Mouse (Mus musculus) macrophage (primary cell): ENCODE results near the gene Kcne1. TPM values are rescaled to one million over a fixed set of nuclear protein-coding genes. Genes with fewer than 3 reads are reported as not detected.

Experiments used
- H3K27ac ChIP-seq: fragments of 350-480 bp; formaldehyde crosslinking; 2 replicates; pipeline ENCODE4 v1.9.0; 2021
- H3K36me3 ChIP-seq: fragments of 350-480 bp; formaldehyde crosslinking; 2 replicates; pipeline ENCODE4 v1.9.0; 2021; ENCODE audit errors: inconsistent target
- H3K4me3 ChIP-seq: fragments of 350-480 bp; formaldehyde crosslinking; 2 replicates; pipeline ENCODE4 v1.9.0; 2021; ENCODE audit errors: inconsistent target
- H3K79me2 ChIP-seq: fragments of 350-480 bp; formaldehyde crosslinking; 2 replicates; pipeline ENCODE4 v1.9.0; 2021; ENCODE audit errors: inconsistent target
- WGBS: methylation state at CpG from one replicate; pipeline ENCODE4 v1.1.7; 2026; ENCODE audit warnings: inconsistent platforms; ENCODE audit not compliant: missing documents; 5-methylcytosine and 5-hydroxymethylcytosine counted together
- polyA plus RNA-seq: library from polyadenylated mRNA; stranded (reverse); fragments of 250-400 nt; gene quantifications from 3 replicates; pipeline ENCODE4 v1.2.4, GENCODE M21; 2018; ENCODE audit warnings: inconsistent platforms
- total RNA-seq, 78 experiments: library from RNA; depleted of rRNA; stranded (reverse); fragments of 250-400 nt; gene quantifications; 1 replicate in 9 of 78; 2 replicates in 24 of 78; 3 replicates in 43 of 78; 4 replicates in 2 of 78; pipeline ENCODE4 v1.2.4; 2018; ENCODE audit warnings: inconsistent platforms in 56 of 78

Kcne1 gene
- not detected for total RNA-seq (2018; cell fraction: chromatin; rRNA removed)
- total RNA-seq (2018; cell fraction: cytosol; rRNA removed) = not detected
- total RNA-seq (2018; cell fraction: nucleus; rRNA removed) = not detected
- polyA plus RNA-seq = not detected in 3 replicates

GRCm38 (mm10) chr16:92359229-92359628 lies at the start of gene Kcne1:
Gene Kcne1 (minus strand): TSS chr16:92359468.
- Histone ChIP-seq H3K36me3 (no peaks in the 10 kb centered on the region), H3K4me3 (no peak within 1 kb of the TSS), H3K27ac (no peak within 1 kb of the TSS), H3K79me2 (no peaks in the 10 kb centered on the region)
- 78% methylated on average over 9 of the region's 9 CpGs for WGBS

DNA sequence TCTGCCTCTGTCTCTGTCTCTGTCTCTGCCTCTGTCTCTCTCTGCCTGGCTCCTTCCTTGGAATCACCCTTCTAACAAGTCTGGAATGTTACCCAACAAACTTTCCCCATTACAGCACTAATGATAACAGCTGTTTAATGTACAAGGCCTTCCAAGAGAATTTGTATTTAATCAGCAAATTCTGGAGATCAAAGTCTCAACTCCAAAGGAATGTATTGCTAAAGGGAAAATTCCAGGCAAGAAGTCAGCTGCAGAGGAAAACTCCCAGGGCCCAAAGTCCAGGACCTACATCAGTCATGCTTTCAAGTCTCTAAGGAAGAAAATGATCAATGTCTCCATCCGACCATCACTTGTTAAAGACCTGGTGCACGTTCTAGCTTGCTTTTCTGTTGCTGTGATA lies 48.6 kb upstream of the Kcne1 start:
- no peak overlapping the region for H3K4me3 ChIP-seq
- H3K36me3 ChIP-seq = no peaks in the 10 kb centered on the region
- WGBS = 98% methylated on average over 2 of the region's 2 CpGs
- no peak overlapping the region for H3K27ac ChIP-seq
- H3K79me2 ChIP-seq = no peaks in the 10 kb centered on the region

DNA sequence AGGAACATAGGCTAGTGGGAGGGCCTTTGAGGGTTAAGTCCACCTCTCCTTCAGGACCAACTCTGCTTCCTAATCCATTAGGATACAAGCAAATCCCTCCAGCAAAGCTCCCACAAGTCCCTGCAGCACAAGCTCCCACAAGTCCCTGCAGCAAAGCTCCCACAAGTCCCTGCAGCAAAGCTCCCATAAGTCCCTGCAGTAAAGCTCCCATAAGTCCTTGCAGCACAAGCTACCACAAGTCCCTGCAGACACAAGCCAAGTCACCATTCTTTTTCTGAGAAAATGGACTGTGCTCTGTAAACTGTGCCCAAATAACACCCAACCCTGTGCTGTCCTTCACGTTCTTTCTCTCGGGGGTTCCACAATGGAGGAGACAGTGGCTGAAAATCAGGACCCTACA lies 44.9 kb upstream of the Kcne1 start:
- no peak overlapping the region for H3K4me3 ChIP-seq
- no peak overlapping the region for H3K27ac ChIP-seq
- 96% methylated on average over 2 of the region's 2 CpGs for WGBS
- no peaks in the 10 kb centered on the region for H3K79me2 ChIP-seq
- H3K36me3 ChIP-seq = no peaks in the 10 kb centered on the region

GRCm38 (mm10) chr16:92403069-92403468 lies 43.8 kb upstream of the Kcne1 start:
- no peak overlapping the region for H3K27ac ChIP-seq
- no peaks in the 10 kb centered on the region for H3K36me3 ChIP-seq
- no peaks in the 10 kb centered on the region for H3K79me2 ChIP-seq
- H3K4me3 ChIP-seq = no peak overlapping the region
- 91% methylated on average over 10 of the region's 10 CpGs for WGBS

GRCm38 (mm10) chr16:92402216-92402615 lies 42.9 kb upstream of the Kcne1 start:
- no peaks in the 10 kb centered on the region for H3K79me2 ChIP-seq
- no peak overlapping the region for H3K4me3 ChIP-seq
- H3K36me3 ChIP-seq = no peaks in the 10 kb centered on the region
- 88% methylated on average over 8 of the region's 8 CpGs for WGBS
- no peak overlapping the region for H3K27ac ChIP-seq

DNA sequence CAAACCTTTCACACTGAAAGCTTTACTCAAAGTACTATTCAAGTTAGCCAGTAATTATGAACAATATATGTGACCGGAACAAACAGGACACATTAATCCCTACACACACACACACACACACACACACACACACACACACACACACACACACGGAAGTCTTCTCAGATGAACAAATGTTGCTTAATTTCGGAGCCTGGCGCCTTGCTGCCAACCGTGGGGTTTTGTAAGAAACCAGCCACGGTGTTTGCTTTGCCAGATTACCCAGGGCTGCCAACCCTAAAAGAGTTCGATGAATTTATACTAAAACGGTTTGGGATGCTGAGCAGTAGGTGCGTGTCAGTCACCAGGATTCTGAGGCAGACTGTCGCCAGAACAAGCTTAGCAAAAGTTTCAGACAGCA lies 41.9 kb upstream of the Kcne1 start:
- Histone ChIP-seq H3K36me3 (peaks cover 6% of the 10 kb centered on the region; the same call in 1 of the 2 replicates), H3K79me2 (no peaks in the 10 kb centered on the region), H3K4me3 (no peak overlapping the region), H3K27ac (no peak overlapping the region)
- 74% methylated on average over 10 of the region's 10 CpGs for WGBS

DNA sequence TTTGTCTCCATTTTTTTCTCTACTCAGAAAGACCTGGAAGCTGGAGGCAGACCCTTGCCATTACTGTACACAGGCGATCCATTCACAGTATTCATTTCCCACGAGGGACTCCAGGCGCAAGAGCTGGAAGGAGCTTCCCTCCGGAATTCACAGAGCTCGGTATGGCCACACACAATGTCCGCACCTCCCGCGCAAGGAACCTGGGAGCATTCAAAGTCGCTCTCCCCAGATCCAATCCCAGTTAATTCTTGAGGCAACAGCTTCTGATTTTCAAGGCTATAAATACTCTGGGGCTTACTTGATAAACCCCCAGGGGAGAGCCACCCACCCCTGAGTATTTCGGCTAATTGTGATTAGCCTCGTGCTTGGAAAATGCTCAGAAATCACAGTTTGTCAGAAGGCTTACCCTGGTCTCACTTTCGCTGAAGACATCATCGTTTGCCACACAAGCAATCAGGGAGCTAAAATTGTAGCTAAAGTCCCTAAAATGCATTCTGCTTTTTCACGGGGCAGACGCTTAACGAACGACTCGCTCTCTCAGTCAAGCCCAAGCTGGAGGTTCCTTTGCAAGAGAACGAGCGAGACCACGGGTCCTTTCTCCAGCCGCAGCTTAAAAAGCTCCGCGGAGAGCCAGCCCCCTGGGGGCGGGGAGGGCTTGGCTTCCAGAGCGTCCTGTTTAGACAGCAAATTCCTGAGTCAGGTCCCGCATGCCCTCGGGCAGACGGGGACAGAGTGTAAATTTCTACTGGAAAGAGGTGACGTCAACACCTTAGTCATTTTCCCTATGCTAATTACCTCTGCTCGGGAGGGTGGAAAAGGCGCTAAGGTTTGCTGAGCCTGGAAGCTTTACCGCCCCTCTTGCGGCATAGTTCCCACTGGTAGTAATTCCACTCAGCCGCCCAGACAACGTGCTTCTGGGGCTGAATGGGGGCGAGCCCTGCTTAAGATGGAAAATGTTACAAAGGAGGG lies 40.5 kb upstream of the Kcne1 start:
- no peaks in the 10 kb centered on the region for H3K79me2 ChIP-seq
- peaks cover 18% of the 10 kb centered on the region; the same call in 1 of the 2 replicates for H3K36me3 ChIP-seq
- WGBS = 6% methylated on average over 37 of the region's 37 CpGs
- H3K4me3 ChIP-seq = peak overlapping the region; percentile 35
- 0 out of 2 replicates have a peak overlapping the region, but pooled peaks have one; percentile 13 for H3K27ac ChIP-seq

GRCm38 (mm10) chr16:92398574-92399118 lies 39.4 kb upstream of the Kcne1 start:
- 93% methylated on average over 6 of the region's 6 CpGs for WGBS
- Histone ChIP-seq H3K36me3 (peaks cover 18% of the 10 kb centered on the region; the same call in 1 of the 2 replicates), H3K4me3 (no peak overlapping the region), H3K27ac (no peak overlapping the region), H3K79me2 (no peaks in the 10 kb centered on the region)

DNA sequence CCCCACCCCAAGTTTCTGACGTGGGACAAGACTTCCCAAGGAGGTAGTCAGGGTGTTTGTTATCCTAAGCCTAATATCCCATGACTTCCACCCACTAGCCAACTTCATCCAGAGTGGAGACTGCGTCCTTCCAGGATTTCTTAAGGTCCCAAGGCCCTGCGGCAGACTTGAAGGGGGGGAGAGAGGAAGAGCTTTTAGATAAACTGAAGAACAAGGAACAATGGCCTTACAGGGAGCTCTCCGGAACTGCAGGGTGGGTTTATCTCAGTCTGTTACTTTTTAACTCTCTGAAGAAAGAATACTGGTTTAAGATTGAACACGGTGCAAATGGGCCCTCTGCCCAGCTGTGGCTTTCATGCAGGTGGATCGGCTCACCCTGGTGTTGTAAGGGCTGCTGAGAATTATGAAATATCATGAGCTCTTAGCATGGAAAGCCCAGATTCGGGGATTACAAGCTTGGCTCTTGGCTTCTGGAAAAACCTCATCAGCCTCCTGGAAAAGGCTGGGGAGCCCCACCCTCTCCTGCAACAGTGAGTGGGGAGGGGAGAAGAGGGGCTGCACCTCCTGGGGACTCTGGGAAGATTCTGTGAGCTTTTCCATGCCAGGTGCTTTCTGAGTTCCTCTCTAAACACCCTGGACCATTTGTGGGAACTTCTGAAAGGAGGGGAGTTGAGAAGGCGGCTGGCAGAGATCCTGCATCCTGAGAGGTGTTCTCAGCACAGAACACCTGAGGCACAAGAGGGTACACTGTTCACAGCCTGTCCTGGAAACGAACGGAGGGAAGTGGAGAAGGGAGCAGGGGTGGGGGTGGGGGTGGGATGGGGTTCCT lies 38.7 kb upstream of the Kcne1 start:
- no peak overlapping the region for H3K4me3 ChIP-seq
- 83% methylated on average over 10 of the region's 10 CpGs for WGBS
- H3K27ac ChIP-seq = no peak overlapping the region
- H3K36me3 ChIP-seq = peaks cover 25% of the 10 kb centered on the region; the same call in 1 of the 2 replicates
- no peaks in the 10 kb centered on the region for H3K79me2 ChIP-seq

GRCm38 (mm10) chr16:92393732-92394131 lies 34.5 kb upstream of the Kcne1 start:
- H3K27ac ChIP-seq = no peak overlapping the region
- H3K36me3 ChIP-seq = peaks cover 32% of the 10 kb centered on the region; the same call in 1 of the 2 replicates
- 91% methylated on average over 3 of the region's 3 CpGs for WGBS
- H3K79me2 ChIP-seq = no peaks in the 10 kb centered on the region
- no peak overlapping the region for H3K4me3 ChIP-seq

GRCm38 (mm10) chr16:92387692-92388091 lies 28.4 kb upstream of the Kcne1 start:
- H3K4me3 ChIP-seq = no peak overlapping the region
- 85% methylated on average over 10 of the region's 10 CpGs for WGBS
- H3K36me3 ChIP-seq = peaks cover 4% of the 10 kb centered on the region; the same call in 1 of the 2 replicates
- no peaks in the 10 kb centered on the region for H3K79me2 ChIP-seq
- H3K27ac ChIP-seq = no peak overlapping the region

- 0% methylated on average over 2 of the region's 2 CpGs for WGBS
- no peak overlapping the region for H3K4me3 ChIP-seq
- H3K27ac ChIP-seq = no peak overlapping the region
- no peaks in the 10 kb centered on the region for H3K36me3 ChIP-seq
- H3K79me2 ChIP-seq = no peaks in the 10 kb centered on the region
These were observed 25.8 kb upstream of the Kcne1 start for GRCm38 (mm10) chr16:92385062-92385461.

DNA sequence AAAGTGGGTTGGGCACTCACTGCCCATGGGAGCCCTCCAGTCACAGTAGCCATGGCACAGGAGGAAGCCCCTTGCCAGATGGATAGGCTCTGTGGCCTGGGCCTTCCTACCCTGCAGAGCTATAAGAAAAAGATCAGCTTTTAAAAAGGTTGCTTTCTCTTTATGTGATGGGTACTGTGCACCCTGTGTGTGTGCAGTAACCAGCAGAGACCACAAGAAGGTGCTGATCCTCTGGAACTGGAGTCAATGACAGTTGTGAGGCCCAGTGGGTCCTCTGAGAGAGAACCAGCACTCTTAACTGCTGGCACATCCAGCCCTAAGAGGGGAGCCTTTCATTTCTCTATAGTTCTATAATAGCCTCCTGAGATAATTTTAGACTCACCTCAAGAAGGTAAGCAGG lies 24.1 kb upstream of the Kcne1 start:
- Histone ChIP-seq H3K79me2 (no peaks in the 10 kb centered on the region), H3K36me3 (no peaks in the 10 kb centered on the region), H3K4me3 (no peak overlapping the region), H3K27ac (no peak overlapping the region)

DNA sequence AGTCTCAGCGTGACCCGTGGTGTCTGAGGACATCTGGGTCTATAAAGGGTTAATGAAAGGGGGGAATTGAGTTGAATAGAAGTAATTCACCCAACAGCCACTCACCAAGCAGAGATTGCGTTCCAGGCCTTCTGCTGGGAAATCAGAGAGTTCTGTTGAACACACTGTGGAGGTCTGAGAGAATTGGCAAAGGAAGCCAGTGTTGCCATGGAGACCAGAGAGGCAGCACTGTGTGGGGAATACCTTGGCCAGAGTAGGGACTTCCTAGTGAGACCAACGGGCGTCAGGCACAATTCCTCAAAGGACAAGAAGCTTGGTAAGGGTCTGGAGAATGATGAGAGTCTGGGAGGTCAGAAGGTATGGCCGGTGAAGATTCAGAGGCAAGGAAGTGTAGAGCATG lies 23.2 kb upstream of the Kcne1 start:
- H3K4me3 ChIP-seq = no peak overlapping the region
- H3K27ac ChIP-seq = no peak overlapping the region
- H3K36me3 ChIP-seq = no peaks in the 10 kb centered on the region
- WGBS = 63% methylated on average over 6 of the region's 6 CpGs
- no peaks in the 10 kb centered on the region for H3K79me2 ChIP-seq
